Mouse (Mus musculus) embryonic facial prominence, embryonic 14.5 days (tissue): ENCODE results near the gene Zfp746. TPM values are rescaled to one million over a fixed set of nuclear protein-coding genes. Genes with fewer than 3 reads are reported as not detected.

Source experiments
- ATAC-seq: fragments of 200-750 bp; cut with Nextera tagmentation; 2 replicates; pipeline ENCODE4 v1.8.0; 2017; ENCODE audit warnings: low read depth, moderate number of reproducible peaks, moderate TSS enrichment
- DNase-seq: peaks from one replicate; pipeline ENCODE4 v3.0.0-alpha.2; 2015; ENCODE audit warnings: low spot score
- H3K27ac ChIP-seq: fragments of 300-500 bp; sonication (generic); replicated peaks from 2 replicates; pipeline ENCODE4 v1.5.1; 2014; ENCODE audit warnings: low read depth, mild to moderate bottlenecking, low read length, moderate library complexity
- H3K27me3 ChIP-seq: fragments of 300-500 bp; sonication (generic); replicated peaks from 2 replicates; pipeline ENCODE4 v1.6.1; 2014; ENCODE audit warnings: low read length; ENCODE audit not compliant: control insufficient read depth, insufficient read depth
- H3K36me3 ChIP-seq: fragments of 300-500 bp; sonication (generic); 2 replicates; pipeline ENCODE4 v1.6.1; 2014; ENCODE audit warnings: low read length, mixed read lengths; ENCODE audit not compliant: control insufficient read depth, insufficient read depth
- H3K4me1 ChIP-seq: fragments of 300-500 bp; sonication (generic); 2 replicates; pipeline ENCODE4 v1.6.1; 2014; ENCODE audit warnings: antibody characterized with exemption, low read length; ENCODE audit not compliant: control insufficient read depth, insufficient read depth
- H3K4me2 ChIP-seq: fragments of 300-500 bp; sonication (generic); 2 replicates; pipeline ENCODE4 v1.6.1; 2014; ENCODE audit warnings: low read depth, mild to moderate bottlenecking, low read length, moderate library complexity, mixed read lengths
- H3K4me3 ChIP-seq: fragments of 300-500 bp; sonication (generic); 2 replicates; pipeline ENCODE4 v1.5.1; 2014; ENCODE audit warnings: low read depth, mild to moderate bottlenecking, low read length
- H3K9ac ChIP-seq: fragments of 300-500 bp; sonication (generic); 2 replicates; pipeline ENCODE4 v1.6.1; 2014; ENCODE audit warnings: low read depth, mild to moderate bottlenecking, low read length, moderate library complexity, mixed read lengths
- H3K9me3 ChIP-seq: fragments of 300-500 bp; sonication (generic); 2 replicates; pipeline ENCODE4 v1.6.1; 2016; ENCODE audit warnings: low read length; ENCODE audit not compliant: control insufficient read depth
- WGBS: fragments of 180-500 bp; shearing (Covaris S2); extraction: QIAGEN DNeasy Blood & Tissue Kit; methylation state at CpG from one replicate; pipeline ENCODE4 v1.1.7; 2014; 5-methylcytosine and 5-hydroxymethylcytosine counted together
- microRNA-seq: library from miRNA; unstranded; fragments of <30 nt; microRNA quantifications from one replicate; pipeline ENCODE4, GENCODE M21; 2016; ENCODE audit warnings: borderline number of aligned reads
- polyA plus RNA-seq: library from polyadenylated mRNA; unstranded; fragments of >200 nt; fragmentation: Nextera tagmentation; extraction: Ambion mirVana; gene quantifications from 2 replicates; pipeline ENCODE4 v1.2.1, GENCODE M21; 2014

The Zfp746 gene
- polyA plus RNA-seq, 1 experiment from 2014 or later: 21.6 TPM

GRCm38 (mm10) chr6:48024330-48024993 is 61.9 kb downstream of the Zfp746 start:
- no peaks in the 10 kb centered on the region for H3K27me3 ChIP-seq
- whole genome bisulfite sequencing: 83% methylated on average over 43 of the region's 43 CpGs
- H3K4me1 ChIP-seq: no peaks in the 10 kb centered on the region
- H3K9me3 ChIP-seq: peaks cover 36% of the 10 kb centered on the region
- H3K9ac ChIP-seq: no peak overlapping the region
- H3K27ac ChIP-seq: no peak overlapping the region
- no peak overlapping the region for H3K4me2 ChIP-seq
- DNase-seq (no peak), ATAC-seq (no peak)
- peaks cover 88% of the 10 kb centered on the region for H3K36me3 ChIP-seq
- no peak overlapping the region for H3K4me3 ChIP-seq

DNA sequence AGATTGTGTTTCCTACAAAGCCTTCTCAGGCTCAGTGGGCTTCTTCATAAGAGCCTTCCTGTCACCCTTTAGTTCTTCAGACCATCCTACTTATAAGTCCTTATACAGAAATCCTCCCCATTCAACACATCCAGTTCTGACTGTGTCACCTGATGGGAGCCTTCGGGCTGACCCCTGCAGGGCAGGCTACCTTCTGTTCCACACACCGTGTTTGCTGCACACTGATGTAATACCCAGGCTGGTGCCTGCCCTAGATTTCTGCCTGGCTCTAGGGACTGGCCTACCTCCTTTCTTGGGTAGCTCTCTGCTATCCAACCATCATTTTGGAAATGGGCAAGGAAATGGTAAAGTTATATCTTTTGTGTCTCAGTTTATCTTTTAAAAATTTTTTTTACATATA is 63.7 kb downstream of the Zfp746 start:
- no peak overlapping the region for H3K4me2 ChIP-seq
- ATAC-seq (no peak), DNase-seq (no peak)
- no peaks in the 10 kb centered on the region for H3K4me1 ChIP-seq
- H3K9me3 ChIP-seq: peaks cover 36% of the 10 kb centered on the region
- H3K36me3 ChIP-seq: peaks cover 79% of the 10 kb centered on the region
- no peak overlapping the region for H3K27ac ChIP-seq
- no peak overlapping the region for H3K4me3 ChIP-seq
- WGBS: 82% methylated on average over 2 of the region's 2 CpGs
- no peak overlapping the region for H3K9ac ChIP-seq
- H3K27me3 ChIP-seq: no peaks in the 10 kb centered on the region

- Histone ChIP-seq H3K27me3 (no peaks in the 10 kb centered on the region), H3K4me2 (no peak overlapping the region), H3K4me1 (no peaks in the 10 kb centered on the region), H3K4me3 (no peak overlapping the region), H3K9ac (no peak overlapping the region), H3K9me3 (peaks cover 36% of the 10 kb centered on the region), H3K27ac (no peak overlapping the region), H3K36me3 (peaks cover 69% of the 10 kb centered on the region)
- 64% methylated on average over 1 of the region's 1 CpGs for WGBS
- DNase-seq: no peak
- ATAC-seq: no peak
Measured at GRCm38 (mm10) chr6:48021678-48022077, 64.7 kb downstream of the Zfp746 start.

DNA sequence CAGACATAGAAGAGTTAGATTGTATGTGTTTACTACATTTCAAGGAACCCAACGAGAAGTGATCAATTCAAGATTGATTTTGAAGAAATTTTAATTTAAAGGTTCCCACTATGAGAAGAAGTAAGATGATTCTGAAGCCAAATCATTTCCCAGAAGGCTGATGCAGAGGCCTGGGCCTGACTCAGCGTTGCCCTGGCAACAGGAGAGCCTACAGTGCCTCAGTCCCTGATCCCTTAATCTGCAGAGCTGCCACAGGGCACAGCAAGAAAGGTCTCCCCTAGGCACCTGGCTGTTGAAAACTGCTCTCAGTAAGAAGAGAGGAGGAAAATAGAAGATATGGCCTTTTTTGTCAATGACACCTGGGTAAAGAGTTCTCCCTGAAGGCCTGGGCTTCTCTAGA is 66.4 kb downstream of the Zfp746 start:
- H3K27ac ChIP-seq: no peak overlapping the region
- no peak for ATAC-seq
- 71% methylated on average over 2 of the region's 2 CpGs for WGBS

DNA sequence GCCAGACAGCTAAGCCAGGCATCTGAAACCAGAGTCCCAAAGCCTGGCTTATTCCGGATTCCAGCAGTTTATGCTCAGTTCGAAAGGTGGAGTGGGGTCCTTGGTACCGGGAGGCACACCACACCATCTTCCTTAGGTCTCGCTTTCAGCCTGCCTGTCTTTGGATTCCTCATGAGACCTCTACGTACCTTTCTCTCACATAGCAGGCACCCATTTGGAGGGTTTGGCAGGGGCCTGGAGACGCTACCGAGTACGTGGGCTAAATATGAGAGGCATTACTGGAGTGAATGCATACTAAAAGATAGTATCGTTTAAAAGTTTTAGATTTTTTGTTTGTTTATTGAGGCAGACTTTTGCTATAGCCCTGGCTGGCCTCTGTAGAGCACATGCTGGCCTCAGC is 69.6 kb downstream of the Zfp746 start:
- no peaks in the 10 kb centered on the region for H3K9me3 ChIP-seq
- no peak for DNase-seq
- H3K4me3 ChIP-seq: no peak overlapping the region
- peaks cover 21% of the 10 kb centered on the region; the same call in 1 of the 2 replicates for H3K36me3 ChIP-seq
- H3K27me3 ChIP-seq: no peaks in the 10 kb centered on the region
- no peak overlapping the region for H3K9ac ChIP-seq
- no peak for ATAC-seq
- H3K27ac ChIP-seq: no peak overlapping the region
- 91% methylated on average over 9 of the region's 9 CpGs for WGBS
- H3K4me1 ChIP-seq: no peaks in the 10 kb centered on the region
- no peak overlapping the region for H3K4me2 ChIP-seq

More for the DNA sequence above, 66.4 kb downstream of the Zfp746 start:
- Histone ChIP-seq H3K9ac (no peak overlapping the region), H3K27me3 (no peaks in the 10 kb centered on the region), H3K4me2 (no peak overlapping the region), H3K4me3 (no peak overlapping the region), H3K9me3 (peaks cover 21% of the 10 kb centered on the region), H3K4me1 (no peaks in the 10 kb centered on the region), H3K36me3 (peaks cover 52% of the 10 kb centered on the region)
- no peak for DNase-seq

GRCm38 (mm10) chr6:48016090-48016521 is 70.3 kb downstream of the Zfp746 start:
- H3K4me3 ChIP-seq: peak overlapping the region; percentile 38
- peak overlapping the region; percentile 57 for H3K4me2 ChIP-seq
- H3K9me3 ChIP-seq: no peaks in the 10 kb centered on the region
- H3K27me3 ChIP-seq: no peaks in the 10 kb centered on the region
- H3K36me3 ChIP-seq: peaks cover 14% of the 10 kb centered on the region; the same call in 1 of the 2 replicates
- ATAC-seq (peak; percentile 93), DNase-seq (peak; percentile 80)
- 1% methylated on average over 22 of the region's 24 CpGs for WGBS
- H3K27ac ChIP-seq: peak overlapping the region; percentile 39; the same call in 1 of the 2 replicates
- no peaks in the 10 kb centered on the region for H3K4me1 ChIP-seq
- peak overlapping the region; percentile 63 for H3K9ac ChIP-seq

Small RNA genes within 50 kb of the gene (microRNA-seq; reads per million reads assigned to microRNA genes)
- not detected for gene Gm24563

Other genes starting within 250 kb of the Zfp746 start
- gene Zfp282, start 209.4 kb downstream of the Zfp746 start, polyA plus RNA-seq: 13.6 and 15.7 TPM in 2 replicates
- gene Zfp212, start 166.1 kb downstream of the Zfp746 start, polyA plus RNA-seq: 12.5 and 13.6 TPM in 2 replicates
- gene Zfp956, start 133.2 kb downstream of the Zfp746 start, polyA plus RNA-seq: 9.4 and 11.4 TPM in 2 replicates
- gene Zfp777, start 37.7 kb downstream of the Zfp746 start, polyA plus RNA-seq: 7.5 and 9.1 TPM in 2 replicates